Mouse (Mus musculus) megakaryocyte, embryonic 14.5 days (primary cell): ENCODE data around the gene Gm28729.

Experiments used
- FLI1 ChIP-seq: IDR thresholded peaks from 2 replicates; pipeline ENCODE4 v1.6.1; 2012; ENCODE audit warnings: low read length, inconsistent platforms, mixed read lengths
- GATA1 ChIP-seq: IDR thresholded peaks from 3 replicates; pipeline ENCODE4 v1.6.1; 2012; ENCODE audit warnings: mixed read lengths, low read length, inconsistent platforms, borderline replicate concordance

GRCm38 (mm10) chr9:96502856-96503610 lies 22.0 kb downstream of the Gm28729 start:
- TF ChIP-seq GATA1 (no peak), FLI1 (no peak)
